Mouse (Mus musculus) adipose tissue, adult 10 weeks (tissue): ENCODE data around the gene Olfr728. TPM values are rescaled to one million over a fixed set of nuclear protein-coding genes. Genes with fewer than 3 reads are reported as not detected.

ENCODE experiments used
- polyA plus RNA-seq: library from polyadenylated mRNA; stranded (reverse); fragments of 350-450 nt; fragmentation: Illumina TruSeq; extraction: RNeasy Lipid Tissue Mini Kit (QIAGEN cat#74804); gene quantifications from one replicate; pipeline ENCODE4 v1.2.3, GENCODE M21; 2014; ENCODE audit warnings: low read depth, low replicate concordance

The Olfr728 gene
- polyA plus RNA-seq, result not detected

GRCm38 (mm10) chr14:50142580-50142979 lies at the start of gene Olfr728:
Gene Olfr728, minus strand, starts transcription at chr14:50142680.

GRCm38 (mm10) chr14:50188098-50188497 lies 45.6 kb upstream of the Olfr728 start, which contains the start of gene Olfr730:
Gene Olfr730, minus strand, starts transcription at chr14:50188198.

DNA sequence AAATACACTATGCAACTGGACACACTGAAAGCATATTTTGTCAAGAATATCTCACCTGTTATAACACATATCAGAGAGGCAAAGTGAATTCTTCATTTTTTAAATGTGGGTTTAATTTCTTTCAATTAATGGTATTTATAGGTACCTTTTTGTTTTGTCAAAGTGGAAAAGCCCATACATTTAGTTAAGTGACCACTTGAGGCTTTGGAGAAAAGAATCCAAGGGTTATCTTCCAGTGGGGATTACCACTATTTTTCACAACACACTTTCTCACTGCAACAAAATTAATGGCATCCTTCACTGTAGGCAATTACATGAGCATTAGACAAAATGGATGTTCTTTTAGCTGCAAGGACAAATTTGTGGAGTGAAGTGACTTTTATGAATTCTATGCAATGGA lies 10.3 kb upstream of the Olfr728 start, which contains the start of gene Olfr729:
Gene Olfr729 (minus strand): TSS at position 101 of the 400 bp plus-strand sequence.

GRCm38 (mm10) chr14:50122886-50123285 lies 19.6 kb downstream of the Olfr728 start, which contains the start of gene Olfr727:
Gene Olfr727, plus strand, starts transcription at chr14:50123186.

DNA sequence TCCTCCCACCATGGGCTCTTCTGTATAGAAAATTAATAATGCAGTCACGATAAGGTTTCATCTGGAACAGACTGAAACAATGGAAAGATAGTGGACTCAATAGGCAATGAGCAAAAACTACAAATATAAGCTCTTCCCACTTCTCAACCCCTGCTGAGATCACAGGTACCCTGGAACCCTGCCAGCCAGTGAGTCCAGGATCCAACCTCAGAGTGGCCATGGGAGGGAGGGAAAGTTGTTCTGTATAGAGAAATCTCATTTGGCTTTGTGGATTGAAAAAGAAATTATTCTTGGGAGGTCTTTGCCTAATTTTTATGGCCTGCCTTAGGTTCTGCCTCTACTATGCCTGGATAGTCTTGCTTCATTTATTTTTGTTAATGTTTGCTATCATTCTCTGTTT lies 51.6 kb downstream of the Olfr728 start, which contains the start of gene Olfr726:
Gene Olfr726 (minus strand): TSS at position 101 of the 400 bp plus-strand sequence.

Other genes starting within 250 kb of the Olfr728 start
- gene Olfr722, start 240.7 kb downstream of the Olfr728 start, polyA plus RNA-seq, result not detected
- gene Olfr723, start 210.9 kb downstream of the Olfr728 start, polyA plus RNA-seq, result not detected
- not detected for gene Olfr724, start 179.4 kb downstream of the Olfr728 start, polyA plus RNA-seq
- gene Olfr725, start 102.3 kb downstream of the Olfr728 start, polyA plus RNA-seq, result not detected
- not detected for gene Olfr726, start 51.7 kb downstream of the Olfr728 start, polyA plus RNA-seq
- not detected for gene Olfr727, start 19.5 kb downstream of the Olfr728 start, polyA plus RNA-seq
- not detected for gene Olfr729, start 10.2 kb upstream of the Olfr728 start, polyA plus RNA-seq
- not detected for gene Olfr730, start 45.5 kb upstream of the Olfr728 start, polyA plus RNA-seq
- gene Olfr731, start 99.2 kb upstream of the Olfr728 start, polyA plus RNA-seq, result not detected
- not detected for gene Olfr732, start 141.5 kb upstream of the Olfr728 start, polyA plus RNA-seq
- gene Olfr733, start 158.8 kb upstream of the Olfr728 start, polyA plus RNA-seq, result not detected
- not detected for gene Olfr734, start 184.1 kb upstream of the Olfr728 start, polyA plus RNA-seq
- not detected for gene Olfr735, start 206.2 kb upstream of the Olfr728 start, polyA plus RNA-seq
- gene Tlr11, start 215.2 kb upstream of the Olfr728 start, polyA plus RNA-seq, result 0.53 TPM
- not detected for gene Olfr736, start 238.5 kb upstream of the Olfr728 start, polyA plus RNA-seq